Mouse (Mus musculus): ENCODE measurements around the gene Tldc2. TPM values are rescaled to one million over a fixed set of nuclear protein-coding genes. Genes with fewer than 3 reads are reported as not detected.
A peak's percentile ranks its signal among the peaks of the same experiment; 100 is the strongest.

Gene Tldc2
- total RNA-seq (2022): not detected

GRCm38 (mm10) chr2:157086796-157087195 lies at the start of gene Tldc2:
Tldc2 (plus strand) TSS chr2:157087055.
- no peak for DNase-seq (ENCODE audit: low spot score in 2 of 2)

DNA sequence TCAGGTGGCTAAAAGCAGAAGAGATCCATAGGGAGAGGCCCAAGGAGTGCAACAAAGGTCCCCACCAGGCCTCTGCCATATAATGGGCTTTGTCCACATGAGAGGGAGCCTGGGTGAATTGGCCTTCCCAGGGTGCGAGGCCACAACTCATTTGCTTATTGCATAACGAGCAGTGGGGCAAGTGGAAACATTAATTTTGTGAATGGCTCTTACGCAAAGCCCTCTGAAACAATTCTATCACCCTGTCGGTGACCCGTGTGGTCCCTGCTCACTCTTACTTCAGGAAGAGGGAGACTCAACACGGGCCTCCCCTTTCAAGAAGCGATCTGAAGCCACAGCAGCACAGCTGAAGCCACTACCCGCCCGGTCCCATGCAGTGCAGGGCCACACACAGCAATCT lies 49.6 kb upstream of the Tldc2 start:
- DNase-seq (ENCODE audit: low spot score in 2 of 2): no peak

DNA sequence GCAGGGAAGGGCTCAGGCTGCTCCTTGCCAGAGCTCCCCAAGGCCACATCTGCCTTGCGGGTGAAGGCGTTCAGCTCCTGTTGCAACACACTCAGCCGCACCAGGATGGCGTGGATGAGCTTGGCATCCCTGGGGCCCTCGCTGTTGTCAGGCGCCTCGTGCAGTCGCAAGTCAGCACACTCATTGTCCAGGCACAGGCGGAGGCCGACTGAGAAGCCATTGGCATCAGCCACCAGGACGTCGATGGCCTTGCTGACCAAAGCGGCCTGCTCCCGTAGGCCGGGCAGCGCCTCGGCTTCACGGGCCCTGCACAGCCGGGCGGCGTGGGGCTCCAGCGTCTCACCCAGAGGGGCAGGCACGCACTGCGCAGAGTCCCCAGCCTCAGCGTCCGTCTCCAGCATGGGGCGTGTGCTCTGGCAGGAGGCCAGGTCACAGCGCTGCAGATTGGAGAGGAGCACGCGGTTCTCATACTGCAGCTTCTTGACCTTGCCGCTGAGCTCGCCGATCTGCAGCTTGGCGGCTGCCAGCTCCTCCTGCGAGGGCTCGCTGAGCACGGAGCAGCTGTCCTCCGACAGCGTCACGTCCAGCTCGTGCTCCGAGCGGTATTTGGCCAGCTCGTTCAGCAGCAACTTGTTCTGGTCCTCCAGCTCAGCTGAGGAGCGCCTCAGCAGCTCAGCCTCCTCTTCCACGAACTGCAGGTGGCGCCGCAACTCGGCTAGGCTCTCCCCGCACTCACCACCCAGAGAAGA lies 46.8 kb upstream of the Tldc2 start:
- DNase-seq (ENCODE audit: low spot score in 2 of 2): no peak

- DNase-seq (ENCODE audit: low spot score in 2 of 2): no peak
Observed at GRCm38 (mm10) chr2:157040649-157041046, 46.2 kb upstream of the Tldc2 start.

DNA sequence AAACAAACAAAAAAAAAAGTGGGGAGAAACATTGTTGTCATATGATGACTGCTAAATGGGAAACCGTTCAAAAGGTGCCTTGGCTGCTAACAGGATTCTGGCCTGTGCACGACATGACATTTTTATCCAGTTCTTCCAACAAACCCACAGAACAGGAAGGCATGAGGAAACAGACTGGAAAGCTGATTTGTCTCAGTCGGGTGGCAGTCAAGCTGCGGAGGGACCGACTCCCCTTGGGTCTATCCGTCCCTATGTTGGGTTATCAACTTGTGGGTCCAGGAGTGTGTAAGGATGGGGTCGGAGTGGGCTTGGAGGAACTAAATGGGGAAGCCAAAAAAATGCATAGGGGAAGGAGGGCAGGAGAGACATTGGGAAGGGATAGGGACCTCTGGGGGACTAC lies 45.4 kb upstream of the Tldc2 start:
- no peak for DNase-seq (ENCODE audit: low spot score in 2 of 2)

DNA sequence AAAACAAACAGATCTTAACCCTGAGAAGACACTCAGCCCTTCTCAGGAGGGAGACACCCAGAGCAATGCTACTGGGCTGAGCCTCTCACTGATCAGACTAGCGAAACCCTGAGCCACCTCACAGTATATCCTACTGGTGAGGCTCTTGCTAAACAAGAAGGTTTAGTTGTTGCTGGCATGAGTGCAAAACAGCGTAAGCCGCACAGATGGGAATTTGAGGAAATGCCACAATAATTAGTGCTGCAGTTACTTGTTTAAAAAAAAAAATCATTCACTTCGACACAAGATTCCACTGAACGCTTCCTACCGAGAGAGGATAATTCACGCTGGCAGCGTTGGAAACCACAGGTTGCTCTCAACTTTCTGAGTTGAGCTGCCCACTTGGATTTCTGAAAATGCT lies 43.3 kb upstream of the Tldc2 start:
- DNase-seq (ENCODE audit: low spot score in 2 of 2): peak in 1 of 2 experiments; percentile 71

- DNase-seq (ENCODE audit: low spot score in 2 of 2): no peak
Observed at GRCm38 (mm10) chr2:157043987-157044386, 42.9 kb upstream of the Tldc2 start.

GRCm38 (mm10) chr2:157045932-157046331 lies 40.9 kb upstream of the Tldc2 start:
- DNase-seq (ENCODE audit: low spot score in 2 of 2): no peak

DNA sequence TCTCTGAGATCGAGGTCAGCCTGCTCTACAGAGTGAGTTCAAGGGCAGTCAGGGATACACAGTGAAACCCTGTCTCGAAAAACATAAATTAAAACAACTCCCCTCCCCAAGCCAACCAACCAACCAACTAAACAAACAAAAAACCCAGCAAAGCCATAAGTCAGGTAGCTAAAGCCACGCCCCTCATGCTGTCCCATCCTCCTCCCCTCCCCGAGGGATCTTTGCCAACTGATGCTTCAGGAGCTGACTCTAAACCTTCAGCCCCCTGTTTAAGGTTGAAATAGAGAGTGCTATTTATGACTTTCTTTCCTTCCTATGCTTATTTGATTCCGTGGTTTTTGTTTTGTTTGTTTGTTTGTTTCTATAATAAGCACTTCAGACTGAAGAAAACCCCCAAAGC lies 39.9 kb upstream of the Tldc2 start:
- DNase-seq (ENCODE audit: low spot score in 2 of 2): no peak

DNA sequence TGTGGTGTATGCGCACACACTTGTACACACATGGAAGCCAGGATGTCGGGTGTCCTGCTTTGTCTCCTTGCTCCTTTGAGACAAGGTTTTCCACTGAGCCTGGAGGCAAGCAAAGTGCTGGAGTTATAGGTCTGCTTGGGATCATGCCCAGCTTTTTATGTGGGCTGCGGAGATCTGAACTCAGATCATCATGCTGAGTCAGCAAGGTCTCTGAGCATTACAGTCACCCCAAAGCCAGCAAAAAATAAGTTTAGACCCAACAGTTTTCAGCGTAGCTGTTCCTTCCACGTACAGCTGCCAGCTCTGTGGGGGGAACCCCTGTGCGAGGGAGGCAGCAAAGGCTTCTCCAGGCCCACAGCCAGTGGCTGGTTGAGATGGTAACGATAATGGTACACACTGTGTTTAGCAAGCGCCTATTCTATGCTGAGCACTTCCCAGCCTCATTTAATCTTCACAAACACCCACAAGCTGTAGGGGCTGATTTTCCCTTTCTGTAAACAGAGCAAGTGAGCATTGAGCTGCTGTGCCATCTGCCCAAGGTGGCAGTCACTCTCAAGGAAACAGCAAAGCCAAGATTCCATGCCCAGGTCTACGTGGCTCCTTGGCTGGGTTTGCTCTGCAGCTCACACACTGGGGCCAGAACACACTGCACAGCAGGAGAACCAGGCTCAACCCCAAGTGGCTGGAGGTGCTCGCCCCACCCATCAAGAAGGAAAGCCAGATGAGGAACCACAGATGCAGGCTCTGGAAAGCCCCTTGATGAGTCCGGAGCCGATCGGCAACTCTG lies 38.3 kb upstream of the Tldc2 start:
- peak; percentile 76 to 82 for DNase-seq (ENCODE audit: low spot score in 2 of 2)

GRCm38 (mm10) chr2:157049831-157050243 lies 37.0 kb upstream of the Tldc2 start:
- peak; percentile 61 to 73 for DNase-seq (ENCODE audit: low spot score in 2 of 2)

DNA sequence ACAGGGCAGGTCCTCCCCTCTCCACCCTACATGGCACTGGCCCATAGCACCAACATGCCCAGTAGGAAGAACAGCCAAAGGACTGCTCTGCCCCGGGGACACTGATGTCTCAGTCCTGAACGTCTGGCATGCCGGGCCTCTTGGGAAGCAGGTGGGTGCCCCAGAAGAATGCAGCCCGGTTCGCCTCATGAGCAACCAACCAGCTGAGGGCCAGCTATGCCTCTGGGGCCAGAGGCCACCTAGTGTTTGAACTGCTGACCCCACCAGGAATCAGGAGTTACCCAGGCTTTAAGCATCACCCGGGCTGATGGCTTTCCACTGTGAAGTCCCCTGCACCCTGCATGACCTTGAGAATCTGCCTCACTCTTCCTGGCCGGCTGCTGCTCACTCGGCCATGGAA lies 34.4 kb upstream of the Tldc2 start:
- no peak for DNase-seq (ENCODE audit: low spot score in 2 of 2)

DNA sequence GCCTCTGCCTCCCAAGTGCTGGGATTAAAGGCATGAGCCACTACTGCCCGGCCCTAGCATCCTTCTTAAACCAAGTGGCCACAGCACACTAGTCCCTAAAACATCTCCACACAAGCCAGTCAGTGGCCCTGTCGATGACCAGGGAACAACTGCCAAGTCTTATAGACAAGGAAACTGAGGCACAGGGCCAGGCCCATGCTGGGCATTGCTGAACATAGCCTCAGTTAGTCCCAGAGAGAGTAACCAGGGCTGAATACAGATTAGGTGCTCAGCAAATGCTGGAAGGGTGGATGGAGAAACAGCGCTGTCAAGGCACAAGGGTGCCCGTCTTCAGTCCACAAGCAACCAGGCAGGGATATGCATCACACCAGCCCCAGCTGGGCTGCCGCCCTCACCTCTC lies 33.7 kb upstream of the Tldc2 start:
- DNase-seq (ENCODE audit: low spot score in 2 of 2): no peak

- DNase-seq (ENCODE audit: low spot score in 2 of 2): no peak
Observed at GRCm38 (mm10) chr2:157053787-157054186, 33.1 kb upstream of the Tldc2 start.

DNA sequence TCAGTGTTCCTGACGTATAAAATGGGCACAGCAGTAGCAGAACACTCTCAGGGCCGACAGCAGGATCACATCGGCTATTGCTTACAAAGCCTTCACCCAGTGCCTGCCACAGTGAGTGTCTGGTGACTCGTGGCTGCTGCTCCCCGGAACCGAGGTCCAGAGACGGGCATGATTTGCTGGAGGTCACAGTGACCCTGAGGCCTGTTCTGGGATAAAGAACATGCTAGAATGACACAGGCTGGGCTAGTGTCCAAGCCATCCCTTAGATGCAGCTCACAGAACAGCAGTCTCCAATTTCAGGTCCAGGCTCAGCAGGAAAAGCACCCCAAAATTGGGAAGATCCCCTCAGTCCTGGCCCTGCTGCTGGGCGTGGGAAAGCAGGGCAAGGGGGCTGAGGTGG lies 32.6 kb upstream of the Tldc2 start:
- no peak for DNase-seq (ENCODE audit: low spot score in 2 of 2)

DNA sequence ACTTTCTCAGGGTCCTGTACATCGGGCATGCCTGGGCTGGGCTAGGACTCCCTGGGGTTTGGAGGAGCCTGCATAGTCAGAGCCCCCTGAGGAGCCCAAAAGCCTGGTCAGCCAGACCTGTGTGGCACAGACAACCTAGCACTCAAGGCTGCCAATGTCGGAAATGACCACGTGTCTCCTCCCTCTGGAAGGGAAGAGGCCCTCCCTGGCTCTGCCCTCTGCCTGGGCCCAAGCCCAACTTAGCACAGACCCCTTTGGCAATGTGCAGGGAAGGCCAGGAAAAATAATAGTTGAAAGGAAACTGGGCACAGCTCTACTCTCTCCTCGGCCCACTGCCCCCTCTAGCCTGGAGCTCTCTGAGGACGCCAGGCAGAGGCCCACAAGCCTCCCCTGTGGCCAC lies 32.0 kb upstream of the Tldc2 start:
- peak in 1 of 2 experiments; percentile 69 for DNase-seq (ENCODE audit: low spot score in 2 of 2)

GRCm38 (mm10) chr2:157055721-157056120 lies 31.1 kb upstream of the Tldc2 start:
- no peak for DNase-seq (ENCODE audit: low spot score in 2 of 2)

GRCm38 (mm10) chr2:157057186-157057585 lies 29.7 kb upstream of the Tldc2 start:
- no peak for DNase-seq (ENCODE audit: low spot score in 2 of 2)

DNA sequence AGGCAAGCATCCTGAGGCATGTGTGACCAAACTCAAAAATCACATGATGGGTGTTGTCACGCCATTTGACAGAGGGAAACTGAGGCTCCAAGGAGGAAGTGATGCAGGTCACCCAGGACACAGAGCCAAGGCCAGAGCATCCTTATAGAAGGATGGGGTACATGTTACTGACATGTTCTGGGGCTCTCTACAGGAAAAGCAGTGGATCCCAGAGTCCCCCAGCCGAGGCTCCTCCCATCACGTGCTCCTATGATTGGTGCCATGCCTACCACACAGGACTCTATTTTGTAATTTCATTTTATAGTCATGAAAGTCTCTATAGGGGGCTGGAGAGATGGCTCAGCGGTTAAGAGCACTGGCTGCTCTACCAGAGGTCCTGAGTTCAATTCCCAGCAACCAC lies 29.1 kb upstream of the Tldc2 start:
- no peak for DNase-seq (ENCODE audit: low spot score in 2 of 2)

DNA sequence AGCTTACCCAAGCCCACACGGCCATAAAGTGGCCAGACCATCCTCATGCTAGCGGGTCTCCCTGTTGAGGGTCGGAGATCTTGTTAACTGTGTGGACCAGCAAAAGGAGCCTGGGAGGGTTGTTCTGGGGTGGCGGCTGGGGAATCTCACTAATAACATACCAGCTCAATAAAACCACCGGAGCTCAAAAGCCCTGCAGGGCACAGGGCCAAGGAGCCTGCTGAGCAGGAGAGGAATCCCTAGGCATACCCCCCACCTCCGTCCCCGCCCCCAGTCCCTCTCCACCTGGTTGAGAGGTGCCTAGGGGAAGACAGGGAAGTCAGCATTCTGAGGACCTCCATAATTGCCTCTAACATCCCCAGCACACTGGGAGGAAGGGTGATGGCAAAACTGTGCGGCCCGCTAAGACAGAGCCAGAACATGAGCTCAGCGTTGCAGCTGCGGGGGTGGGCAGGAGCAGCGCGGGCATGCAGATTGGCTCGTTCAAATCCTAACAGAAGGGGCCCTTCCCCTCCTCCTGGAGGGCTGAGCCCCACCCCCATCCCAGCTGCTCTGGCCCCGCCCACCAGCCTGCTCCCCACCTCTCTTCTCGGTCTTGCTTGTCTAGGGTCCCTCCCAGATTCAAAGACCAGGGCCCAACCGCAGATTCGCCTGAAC lies 28.4 kb upstream of the Tldc2 start:
- peak; percentile 87 to 89 for DNase-seq (ENCODE audit: low spot score in 2 of 2)

DNA sequence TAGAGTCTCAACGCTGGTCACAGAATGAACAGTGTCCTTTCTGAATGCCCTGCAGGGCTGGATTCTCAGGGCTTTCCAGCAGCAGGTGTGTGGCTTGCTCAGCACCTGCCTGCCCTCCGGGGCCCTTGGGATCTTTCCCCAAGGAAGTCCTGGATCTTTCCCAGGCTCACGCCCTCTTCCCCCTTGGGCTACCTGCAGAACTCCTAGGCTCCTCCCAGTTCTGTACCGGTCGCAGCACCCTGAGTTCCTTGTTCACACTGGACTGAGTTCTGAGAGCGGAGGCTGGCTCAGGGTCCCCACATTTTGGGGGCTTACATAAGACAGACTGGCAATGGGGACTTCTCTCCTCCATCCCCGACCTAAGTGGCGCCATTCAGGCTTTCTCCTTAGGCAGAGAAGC lies 27.7 kb upstream of the Tldc2 start:
- no peak for DNase-seq (ENCODE audit: low spot score in 2 of 2)

GRCm38 (mm10) chr2:157060037-157060436 lies 26.8 kb upstream of the Tldc2 start:
- no peak for DNase-seq (ENCODE audit: low spot score in 2 of 2)
